Mouse (Mus musculus) ovary, adult 2 months (tissue): ENCODE measurements around the gene Tnip1. TPM values are rescaled to one million over a fixed set of nuclear protein-coding genes. Genes with fewer than 3 reads are reported as not detected.

Experiments used
- polyA plus RNA-seq: library from polyadenylated mRNA; depleted of rRNA; stranded (reverse); fragments of >200 nt; gene quantifications from 2 replicates; pipeline ENCODE4 v1.2.3, GENCODE M21; 2012; rRNA removed

Tnip1 gene
- 63.2 and 77.1 TPM in 2 replicates for polyA plus RNA-seq

GRCm38 (mm10) chr11:54962810-54963209 is at the start of gene Tnip1:
Gene Tnip1 (minus strand): TSS chr11:54962917.

DNA sequence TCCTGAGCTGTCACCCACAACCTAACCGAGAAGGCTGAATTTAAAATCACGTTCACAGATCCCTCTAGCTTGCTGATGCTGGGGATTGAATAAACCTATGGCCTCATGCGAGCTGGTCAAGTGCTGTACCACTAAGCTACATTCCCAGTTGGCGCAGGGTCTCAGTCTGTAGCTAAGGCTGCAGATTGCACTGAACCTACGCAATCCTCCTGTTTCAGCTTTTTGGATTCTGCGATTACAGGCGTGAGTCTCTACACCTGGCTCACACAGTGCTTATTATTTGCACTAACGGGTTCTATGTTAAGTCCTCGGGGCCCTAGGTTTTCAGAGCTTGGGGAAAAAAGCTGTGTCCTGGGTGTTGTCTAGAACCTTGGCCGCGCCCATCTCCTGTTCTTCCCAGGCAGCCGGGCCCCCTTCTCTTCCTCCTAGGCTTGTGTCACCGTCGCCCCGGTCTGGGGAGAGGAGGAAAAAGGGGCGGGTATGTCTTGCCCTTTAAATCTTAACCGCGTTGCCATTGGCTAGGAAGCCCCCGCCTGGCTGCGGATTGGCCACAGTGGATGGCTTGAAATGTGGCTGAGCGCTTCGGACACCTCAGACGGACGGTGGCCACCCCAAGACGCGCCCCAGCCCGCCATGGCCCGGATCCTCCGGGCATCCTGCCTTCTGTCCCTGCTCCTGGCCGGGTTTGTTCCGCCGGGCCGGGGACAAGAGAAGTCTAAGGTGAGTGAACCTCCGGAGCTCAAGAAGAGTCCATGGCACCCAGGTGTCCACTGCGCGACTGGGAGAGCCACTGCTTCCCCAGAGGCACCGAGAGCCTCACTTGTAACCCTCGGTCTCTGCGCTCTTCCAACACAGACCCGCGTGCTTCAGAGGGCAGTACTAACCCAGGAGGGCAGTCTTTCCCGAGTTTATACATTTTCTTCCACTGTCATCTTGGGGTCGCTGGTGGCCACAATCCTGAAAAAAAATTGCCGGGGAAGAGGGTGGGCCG is 60.1 kb downstream of the Tnip1 start, which contains the start of gene Gpx3:
Gene Gpx3 (plus strand): TSS at position 121 of the 991 bp plus-strand sequence.

DNA sequence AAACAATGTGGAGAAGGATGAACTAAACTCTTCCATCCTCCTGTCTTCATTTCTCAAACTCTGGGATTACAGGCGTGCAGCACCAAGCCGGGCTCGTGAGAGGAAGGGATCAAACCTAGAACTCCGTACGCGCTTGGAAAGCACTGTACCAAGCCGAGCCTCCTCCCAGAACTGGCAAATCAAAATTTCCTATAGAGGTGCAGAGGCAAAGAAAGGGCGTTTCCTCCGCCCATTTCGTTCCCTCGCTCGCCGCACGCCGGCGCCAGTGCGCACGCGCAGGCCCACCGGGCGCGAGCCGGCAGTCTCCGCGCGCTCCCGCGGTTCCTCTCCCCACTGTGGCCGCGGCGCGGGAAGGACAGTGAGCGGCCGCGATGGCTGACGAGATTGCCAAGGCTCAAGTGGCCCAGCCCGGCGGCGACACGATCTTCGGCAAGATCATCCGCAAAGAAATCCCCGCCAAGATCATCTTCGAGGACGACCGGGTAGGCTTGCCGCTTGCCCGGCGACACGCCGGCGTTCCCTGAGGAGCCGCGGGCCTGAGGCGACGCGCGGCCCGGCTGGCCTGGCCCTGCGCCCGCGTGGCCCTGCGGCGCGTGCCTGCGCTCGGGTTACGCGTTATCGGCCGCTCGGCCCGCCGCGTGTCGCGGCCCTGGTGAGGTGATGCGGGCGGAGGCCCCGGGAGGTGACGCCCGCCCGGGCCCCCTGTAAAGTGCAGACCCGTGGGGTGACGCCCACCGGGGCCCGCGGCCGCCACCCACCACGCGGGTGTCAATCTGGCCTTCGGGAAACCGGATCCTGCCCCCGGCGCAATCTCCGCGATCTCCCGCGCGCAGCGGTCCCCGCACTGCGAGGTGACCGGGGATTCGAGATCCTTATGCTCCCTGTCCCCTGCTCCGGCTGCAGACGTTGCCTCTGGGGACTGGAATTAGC is 96.3 kb downstream of the Tnip1 start, which contains the start of gene Hint1:
Gene Hint1 (plus strand): TSS at position 265 of the 930 bp plus-strand sequence.

Other genes with a start within 250 kb of the Tnip1 start
- gene Cdc42se2, start 175.2 kb downstream of the Tnip1 start, polyA plus RNA-seq: 44.3 and 45.1 TPM in 2 replicates
- 0.29 and 0.73 TPM in 2 replicates for gene Lyrm7, start 102.0 kb downstream of the Tnip1 start, polyA plus RNA-seq
- gene Hint1, start 96.5 kb downstream of the Tnip1 start, polyA plus RNA-seq: 362 and 395 TPM in 2 replicates
- 259 and 347 TPM in 2 replicates for gene Gpx3, start 60.5 kb downstream of the Tnip1 start, polyA plus RNA-seq
- gene Anxa6, start 70.5 kb upstream of the Tnip1 start, polyA plus RNA-seq: 183 and 191 TPM in 2 replicates
- gene Ccdc69, start 115.2 kb upstream of the Tnip1 start, polyA plus RNA-seq: 5.4 and 6.0 TPM in 2 replicates
- gene Gm2a, start 135.2 kb upstream of the Tnip1 start, polyA plus RNA-seq: 311 and 362 TPM in 2 replicates
- 1.9 and 2.1 TPM in 2 replicates for gene Slc36a3, start 188.8 kb upstream of the Tnip1 start, polyA plus RNA-seq
- gene Slc36a2, start 222.2 kb upstream of the Tnip1 start, polyA plus RNA-seq: 25.4 and 26.3 TPM in 2 replicates
- gene Slc36a1, start 241.4 kb upstream of the Tnip1 start, polyA plus RNA-seq: 21.3 and 24.3 TPM in 2 replicates